Mouse (Mus musculus) hindbrain, embryonic 15.5 days (tissue): ENCODE results near the gene Olfr1324. TPM values are rescaled to one million over a fixed set of nuclear protein-coding genes. Genes with fewer than 3 reads are reported as not detected.
"Not testable (repeated sequence)": the region's sequence is repeated elsewhere in the genome, so short reads cannot be mapped to it uniquely, and the experiment has no call there.

Source experiments
- ATAC-seq: fragments of 200-750 bp; cut with Nextera tagmentation; 2 replicates; pipeline ENCODE4 v1.8.0; 2017; ENCODE audit warnings: low read depth, moderate number of reproducible peaks, moderate TSS enrichment; ENCODE audit not compliant: low FRiP score
- H3K27ac ChIP-seq: fragments of 300-500 bp; sonication (generic); replicated peaks from 2 replicates; pipeline ENCODE4 v1.5.1; 2015; ENCODE audit warnings: mild to moderate bottlenecking, inconsistent platforms
- H3K27me3 ChIP-seq: fragments of 300-500 bp; sonication (generic); 2 replicates; pipeline ENCODE4 v1.6.1; 2015; ENCODE audit warnings: control low read depth, inconsistent platforms
- H3K36me3 ChIP-seq: fragments of 300-500 bp; sonication (generic); 2 replicates; pipeline ENCODE4 v1.6.1; 2015; ENCODE audit warnings: control low read depth, inconsistent platforms
- H3K4me1 ChIP-seq: fragments of 300-500 bp; sonication (generic); replicated peaks from 2 replicates; pipeline ENCODE4 v1.6.1; 2015; ENCODE audit warnings: control low read depth, inconsistent platforms
- H3K4me2 ChIP-seq: fragments of 300-500 bp; sonication (generic); 2 replicates; pipeline ENCODE4 v1.6.1; 2015; ENCODE audit warnings: moderate library complexity, mild to moderate bottlenecking, inconsistent platforms
- H3K4me3 ChIP-seq: fragments of 300-500 bp; sonication (generic); 2 replicates; pipeline ENCODE4 v1.5.1; 2015; ENCODE audit warnings: mild to moderate bottlenecking, inconsistent platforms
- H3K9ac ChIP-seq: fragments of 300-500 bp; sonication (generic); 2 replicates; pipeline ENCODE4 v1.6.1; 2015; ENCODE audit warnings: inconsistent platforms
- H3K9me3 ChIP-seq: fragments of 300-500 bp; sonication (generic); 2 replicates; pipeline ENCODE4 v1.6.1; 2016; ENCODE audit warnings: control low read depth, inconsistent platforms
- WGBS: fragments of 180-500 bp; shearing (Covaris S2); methylation state at CpG from one replicate; pipeline ENCODE4 v1.1.7; 2015; 5-methylcytosine and 5-hydroxymethylcytosine counted together
- polyA plus RNA-seq: library from polyadenylated mRNA; unstranded; fragments of >200 nt; fragmentation: Nextera tagmentation; extraction: Ambion mirVana; gene quantifications from 2 replicates; pipeline ENCODE4 v1.2.1, GENCODE M21; 2015

The Olfr1324 gene
- polyA plus RNA-seq: not detected in 2 replicates

GRCm38 (mm10) chrX:50428398-50428797 lies at the start of gene Olfr1324:
Gene Olfr1324, minus strand, starts transcription at chrX:50428498.
- H3K4me3 ChIP-seq: no peak within 1 kb of the TSS
- no peaks in the 10 kb centered on the region for H3K27me3 ChIP-seq
- H3K9me3 ChIP-seq: no peaks in the 10 kb centered on the region
- H3K36me3 ChIP-seq: no peaks in the 10 kb centered on the region
- ATAC-seq: no peak
- H3K9ac ChIP-seq: no peak within 1 kb of the TSS
- H3K4me1 ChIP-seq: no peaks in the 10 kb centered on the region
- WGBS: 97% methylated on average over 1 of the region's 1 CpGs
- H3K4me2 ChIP-seq: no peak within 1 kb of the TSS
- H3K27ac ChIP-seq: no peak within 1 kb of the TSS

- 70% methylated on average over 6 of the region's 6 CpGs for WGBS
- H3K27me3 ChIP-seq, H3K27ac ChIP-seq: not testable (repeated sequence)
These were observed 42.0 kb upstream of the Olfr1324 start for GRCm38 (mm10) chrX:50470341-50470740.

GRCm38 (mm10) chrX:50456136-50456535 lies 27.8 kb upstream of the Olfr1324 start:
- no peaks in the 10 kb centered on the region for H3K4me1 ChIP-seq
- H3K36me3 ChIP-seq: no peaks in the 10 kb centered on the region
- H3K27ac ChIP-seq: no peak overlapping the region
- no peak overlapping the region for H3K4me2 ChIP-seq
- H3K4me3 ChIP-seq: no peak overlapping the region
- ATAC-seq: no peak
- no peak overlapping the region for H3K9ac ChIP-seq
- H3K9me3 ChIP-seq: no peaks in the 10 kb centered on the region
- no peaks in the 10 kb centered on the region for H3K27me3 ChIP-seq
- WGBS: 25% methylated on average over 1 of the region's 1 CpGs

More at GRCm38 (mm10) chrX:50470341-50470740, 42.0 kb upstream of the Olfr1324 start:
- H3K4me1 ChIP-seq, ATAC-seq, H3K9me3 ChIP-seq, H3K9ac ChIP-seq, H3K36me3 ChIP-seq, H3K4me3 ChIP-seq, H3K4me2 ChIP-seq: not testable (repeated sequence)

GRCm38 (mm10) chrX:50443352-50443751 lies 15.1 kb upstream of the Olfr1324 start:
- no peak overlapping the region for H3K27ac ChIP-seq
- H3K9me3 ChIP-seq: no peaks in the 10 kb centered on the region
- H3K36me3 ChIP-seq: no peaks in the 10 kb centered on the region
- no peak overlapping the region for H3K4me2 ChIP-seq
- no peaks in the 10 kb centered on the region for H3K4me1 ChIP-seq
- H3K4me3 ChIP-seq: no peak overlapping the region
- H3K9ac ChIP-seq: no peak overlapping the region
- H3K27me3 ChIP-seq: no peaks in the 10 kb centered on the region
- no peak for ATAC-seq
- WGBS: 78% methylated on average over 1 of the region's 1 CpGs

- Histone ChIP-seq H3K27ac (no peak overlapping the region), H3K4me1 (no peaks in the 10 kb centered on the region), H3K9ac (no peak overlapping the region), H3K9me3 (no peaks in the 10 kb centered on the region), H3K27me3 (no peaks in the 10 kb centered on the region), H3K4me3 (no peak overlapping the region), H3K4me2 (no peak overlapping the region), H3K36me3 (no peaks in the 10 kb centered on the region)
- WGBS: 57% methylated on average over 1 of the region's 1 CpGs
- no peak for ATAC-seq
These were observed 14.4 kb upstream of the Olfr1324 start for GRCm38 (mm10) chrX:50442696-50443095.

- H3K27ac ChIP-seq: no peak overlapping the region
- H3K9me3 ChIP-seq: no peaks in the 10 kb centered on the region
- H3K4me3 ChIP-seq: no peak overlapping the region
- no peaks in the 10 kb centered on the region for H3K4me1 ChIP-seq
- H3K27me3 ChIP-seq: no peaks in the 10 kb centered on the region
- no peaks in the 10 kb centered on the region for H3K36me3 ChIP-seq
- ATAC-seq: no peak
- WGBS: 81% methylated on average over 2 of the region's 2 CpGs
- H3K4me2 ChIP-seq: no peak overlapping the region
- H3K9ac ChIP-seq: no peak overlapping the region
These were observed 4.2 kb upstream of the Olfr1324 start for GRCm38 (mm10) chrX:50432499-50432898.

- Histone ChIP-seq H3K27me3 (no peaks in the 10 kb centered on the region), H3K9ac (no peak overlapping the region), H3K27ac (no peak overlapping the region), H3K4me3 (no peak overlapping the region), H3K4me2 (no peak overlapping the region), H3K36me3 (no peaks in the 10 kb centered on the region), H3K4me1 (no peaks in the 10 kb centered on the region), H3K9me3 (no peaks in the 10 kb centered on the region)
- no peak for ATAC-seq
- WGBS: 55% methylated on average over 2 of the region's 2 CpGs
These were observed 478 bp downstream of the Olfr1324 start for GRCm38 (mm10) chrX:50427712-50428328.

GRCm38 (mm10) chrX:50425899-50426436 lies 2.3 kb downstream of the Olfr1324 start:
- no peak overlapping the region for H3K4me3 ChIP-seq
- no peaks in the 10 kb centered on the region for H3K27me3 ChIP-seq
- H3K9me3 ChIP-seq: no peaks in the 10 kb centered on the region
- no peak overlapping the region for H3K27ac ChIP-seq
- no peak for ATAC-seq
- H3K4me2 ChIP-seq: no peak overlapping the region
- no peak overlapping the region for H3K9ac ChIP-seq
- no peaks in the 10 kb centered on the region for H3K36me3 ChIP-seq
- H3K4me1 ChIP-seq: no peaks in the 10 kb centered on the region
- WGBS: 86% methylated on average over 3 of the region's 3 CpGs

GRCm38 (mm10) chrX:50410361-50410760 lies 17.9 kb downstream of the Olfr1324 start:
- H3K4me2 ChIP-seq, H3K4me1 ChIP-seq, H3K27me3 ChIP-seq, H3K36me3 ChIP-seq, H3K9ac ChIP-seq, H3K27ac ChIP-seq, H3K4me3 ChIP-seq, H3K9me3 ChIP-seq, ATAC-seq: not testable (repeated sequence)
- whole genome bisulfite sequencing: 89% methylated on average over 8 of the region's 8 CpGs

- not testable (repeated sequence) for H3K4me3 ChIP-seq, H3K36me3 ChIP-seq, H3K27me3 ChIP-seq, H3K4me2 ChIP-seq, ATAC-seq, H3K27ac ChIP-seq, H3K9me3 ChIP-seq, H3K9ac ChIP-seq, H3K4me1 ChIP-seq
- 67% methylated on average over 4 of the region's 4 CpGs for WGBS
These were observed 37.7 kb downstream of the Olfr1324 start for GRCm38 (mm10) chrX:50390616-50391015.

GRCm38 (mm10) chrX:50374978-50375377 lies 53.3 kb downstream of the Olfr1324 start:
- no peak for ATAC-seq
- no peak overlapping the region for H3K4me2 ChIP-seq
- H3K9ac ChIP-seq: no peak overlapping the region
- H3K27ac ChIP-seq: no peak overlapping the region
- H3K4me1 ChIP-seq: no peaks in the 10 kb centered on the region
- H3K36me3 ChIP-seq: no peaks in the 10 kb centered on the region
- WGBS: 90% methylated on average over 1 of the region's 1 CpGs
- no peaks in the 10 kb centered on the region for H3K27me3 ChIP-seq
- no peaks in the 10 kb centered on the region for H3K9me3 ChIP-seq
- H3K4me3 ChIP-seq: no peak overlapping the region
